Mouse (Mus musculus) C2C12 (cell line): ENCODE measurements at regions not wholly inside any gene's neighbourhood (a gene's known extent, or its start where the extent isn't known, plus 50 kb on each side); places are given as distances from the start of the nearest gene placed in this dataset.

Source experiments
- CTCF ChIP-seq: IDR thresholded peaks from one replicate; pipeline ENCODE4 v1.5.1; 2011; ENCODE audit not compliant: control insufficient read depth, insufficient read depth, insufficient read length
- MAX ChIP-seq: IDR thresholded peaks from one replicate; pipeline ENCODE4 v1.6.1; 2011; ENCODE audit warnings: mild to moderate bottlenecking, control low read depth
- MYOD1 ChIP-seq: IDR thresholded peaks from one replicate; pipeline ENCODE4 v1.6.1; 2011; ENCODE audit warnings: low read depth; ENCODE audit not compliant: control insufficient read depth, insufficient read length
- MYOG ChIP-seq: IDR thresholded peaks from one replicate; pipeline ENCODE4 v1.6.1; 2011; ENCODE audit not compliant: control insufficient read depth, insufficient read length; ENCODE audit errors: extremely low read depth

GRCm38 (mm10) chr15:88247974-88248625, 352.0 kb upstream of the Zdhhc25 start:
- TF ChIP-seq CTCF (peak; percentile 76), MAX (no peak), MYOD1 (no peak), MYOG (no peak)
